Mouse (Mus musculus): ENCODE measurements around the gene Selenow. TPM values are rescaled to one million over a fixed set of nuclear protein-coding genes. Genes with fewer than 3 reads are reported as not detected.
"Not testable (repeated sequence)": the region's sequence is repeated elsewhere in the genome, so short reads cannot be mapped to it uniquely, and the experiment has no call there.

Gene Selenow
- polyA plus RNA-seq, 1 experiment from 2014 or later, result 739 TPM

DNA sequence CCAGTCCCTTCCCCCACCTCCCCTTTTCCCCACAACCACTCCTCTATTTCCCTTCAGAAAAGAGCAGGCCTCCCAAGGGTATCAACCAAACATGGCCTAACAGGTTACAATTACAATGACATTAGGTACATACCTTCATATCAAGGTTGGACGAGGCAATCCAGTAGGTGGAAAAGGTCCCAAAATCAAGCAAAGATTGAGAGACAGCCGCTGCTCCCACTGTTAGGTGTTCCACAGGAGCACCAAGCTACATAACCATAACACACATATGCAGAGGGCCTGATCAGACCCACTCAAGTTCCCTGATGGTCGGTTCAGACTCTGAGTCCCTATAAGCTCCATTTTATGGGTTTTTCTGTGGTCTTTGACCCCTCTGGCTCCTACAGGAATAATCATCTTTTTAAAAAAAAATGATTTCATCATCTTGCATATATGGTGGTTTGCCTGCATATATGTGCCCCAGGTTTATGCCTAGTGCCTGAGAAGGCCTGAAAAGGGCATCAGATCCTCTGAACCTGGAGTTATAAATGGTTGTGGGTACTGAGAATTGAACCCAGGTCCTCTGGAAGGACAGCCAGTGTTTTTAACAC, 6.0 kb downstream of the Selenow start:
- no peaks in the 10 kb centered on the region for H3K27me3 ChIP-seq (ENCODE audit: control insufficient read depth, insufficient read depth, low read length)
- 77% methylated on average over 3 of the region's 3 CpGs for WGBS
- peaks cover 14% of the 10 kb centered on the region; the same call in 1 of the 2 replicates for H3K36me3 ChIP-seq (ENCODE audit: control insufficient read depth, insufficient read depth, low read length)
- no peak overlapping the region for H3K9ac ChIP-seq (ENCODE audit: low read length)
- H3K4me2 ChIP-seq (ENCODE audit: low read depth, low read length), result no peak overlapping the region
- H3K27ac ChIP-seq (ENCODE audit: low read length), result no peak overlapping the region
- H3K4me3 ChIP-seq (replicated peaks; ENCODE audit: low read length), result no peak overlapping the region
- H3K4me1 ChIP-seq (ENCODE audit: control insufficient read depth, insufficient read depth, low read length), result peaks cover 10% of the 10 kb centered on the region
- no peak for ATAC-seq (ENCODE audit: insufficient read depth, low FRiP score)
- H3K9me3 ChIP-seq (replicated peaks; ENCODE audit: control insufficient read depth, low read length), result no peaks in the 10 kb centered on the region

DNA sequence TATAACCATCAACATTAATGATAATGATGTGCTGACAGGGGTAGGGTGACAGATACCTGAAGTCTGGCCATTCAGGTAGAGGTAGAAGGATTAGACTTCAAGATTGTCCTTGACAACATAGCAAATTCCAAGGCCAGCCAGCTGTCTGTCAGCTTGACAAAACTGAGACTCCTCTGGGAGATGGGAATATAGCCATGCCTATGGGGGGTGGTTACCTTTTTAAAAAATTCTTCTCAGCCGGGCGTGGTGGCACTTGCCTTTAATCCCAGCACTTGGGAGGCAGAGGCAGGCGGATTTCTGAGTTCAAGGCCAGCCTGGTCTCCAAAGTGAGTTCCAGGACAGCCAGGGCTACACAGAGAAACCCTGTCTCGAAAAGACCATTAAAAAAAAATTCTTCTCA, 6.5 kb downstream of the Selenow start:
- not testable (repeated sequence) for ATAC-seq (ENCODE audit: insufficient read depth, low FRiP score); H3K9ac ChIP-seq (ENCODE audit: low read length); H3K9me3 ChIP-seq (replicated peaks; ENCODE audit: control insufficient read depth, low read length); H3K27ac ChIP-seq (ENCODE audit: low read length); H3K27me3 ChIP-seq (ENCODE audit: control insufficient read depth, insufficient read depth, low read length); H3K4me1 ChIP-seq (ENCODE audit: control insufficient read depth, insufficient read depth, low read length); H3K4me2 ChIP-seq (ENCODE audit: low read depth, low read length); H3K4me3 ChIP-seq (replicated peaks; ENCODE audit: low read length)
- peaks cover 14% of the 10 kb centered on the region; the same call in 1 of the 2 replicates for H3K36me3 ChIP-seq (ENCODE audit: control insufficient read depth, insufficient read depth, low read length)
- 83% methylated on average over 4 of the region's 4 CpGs for WGBS

GRCm38 (mm10) chr7:15914751-15915150, 7.5 kb downstream of the Selenow start:
- Histone ChIP-seq H3K4me3 (replicated peaks; ENCODE audit: low read length) (no peak overlapping the region), H3K9me3 (replicated peaks; ENCODE audit: control insufficient read depth, low read length) (no peaks in the 10 kb centered on the region), H3K27ac (ENCODE audit: low read length) (no peak overlapping the region), H3K4me2 (ENCODE audit: low read depth, low read length) (no peak overlapping the region), H3K36me3 (ENCODE audit: control insufficient read depth, insufficient read depth, low read length) (peaks cover 14% of the 10 kb centered on the region; the same call in 1 of the 2 replicates), H3K27me3 (ENCODE audit: control insufficient read depth, insufficient read depth, low read length) (no peaks in the 10 kb centered on the region), H3K4me1 (ENCODE audit: control insufficient read depth, insufficient read depth, low read length) (no peaks in the 10 kb centered on the region), H3K9ac (ENCODE audit: low read length) (no peak overlapping the region)
- WGBS, result 82% methylated on average over 2 of the region's 2 CpGs
- no peak for ATAC-seq (ENCODE audit: insufficient read depth, low FRiP score)

- Histone ChIP-seq H3K4me1 (ENCODE audit: control insufficient read depth, insufficient read depth, low read length) (no peaks in the 10 kb centered on the region), H3K4me3 (replicated peaks; ENCODE audit: low read length) (no peak overlapping the region), H3K4me2 (ENCODE audit: low read depth, low read length) (no peak overlapping the region), H3K9ac (ENCODE audit: low read length) (no peak overlapping the region), H3K27ac (ENCODE audit: low read length) (no peak overlapping the region), H3K36me3 (ENCODE audit: control insufficient read depth, insufficient read depth, low read length) (peaks cover 13% of the 10 kb centered on the region; the same call in 1 of the 2 replicates), H3K27me3 (ENCODE audit: control insufficient read depth, insufficient read depth, low read length) (no peaks in the 10 kb centered on the region), H3K9me3 (replicated peaks; ENCODE audit: control insufficient read depth, low read length) (no peaks in the 10 kb centered on the region)
- ATAC-seq (ENCODE audit: insufficient read depth, low FRiP score), result no peak
- WGBS, result 31% methylated on average over 2 of the region's 2 CpGs
Observed at GRCm38 (mm10) chr7:15914252-15914651, 8.0 kb downstream of the Selenow start.

- peak; percentile 45; the same call in 1 of the 2 replicates for ATAC-seq (ENCODE audit: insufficient read depth, low FRiP score)
Observed at GRCm38 (mm10) chr7:15912183-15912582, 10.0 kb downstream of the Selenow start.

GRCm38 (mm10) chr7:15910521-15910920, 11.7 kb downstream of the Selenow start:
- WGBS, result 79% methylated on average over 5 of the region's 5 CpGs
- H3K27me3 ChIP-seq (ENCODE audit: control insufficient read depth, insufficient read depth, low read length), result no peaks in the 10 kb centered on the region
- no peaks in the 10 kb centered on the region for H3K4me1 ChIP-seq (ENCODE audit: control insufficient read depth, insufficient read depth, low read length)
- no peaks in the 10 kb centered on the region for H3K36me3 ChIP-seq (ENCODE audit: control insufficient read depth, insufficient read depth, low read length)
- H3K9me3 ChIP-seq (replicated peaks; ENCODE audit: control insufficient read depth, low read length), result no peaks in the 10 kb centered on the region
- no peak overlapping the region for H3K4me3 ChIP-seq (replicated peaks; ENCODE audit: low read length)
- H3K27ac ChIP-seq (ENCODE audit: low read length), result no peak overlapping the region
- H3K9ac ChIP-seq (ENCODE audit: low read length), result no peak overlapping the region
- ATAC-seq (ENCODE audit: insufficient read depth, low FRiP score), result no peak
- H3K4me2 ChIP-seq (ENCODE audit: low read depth, low read length), result no peak overlapping the region

More at GRCm38 (mm10) chr7:15912183-15912582, 10.0 kb downstream of the Selenow start:
- no peaks in the 10 kb centered on the region for H3K4me1 ChIP-seq (ENCODE audit: control insufficient read depth, insufficient read depth, low read length)
- H3K36me3 ChIP-seq (ENCODE audit: control insufficient read depth, insufficient read depth, low read length), result 0 out of 2 replicates have a peak, but pooled peaks cover 4% of the 10 kb centered on the region
- no peaks in the 10 kb centered on the region for H3K9me3 ChIP-seq (replicated peaks; ENCODE audit: control insufficient read depth, low read length)
- H3K9ac ChIP-seq (ENCODE audit: low read length), result no peak overlapping the region
- H3K27ac ChIP-seq (ENCODE audit: low read length), result no peak overlapping the region
- WGBS, result under 1% methylated on average over 4 of the region's 4 CpGs
- H3K4me3 ChIP-seq (replicated peaks; ENCODE audit: low read length), result no peak overlapping the region
- H3K27me3 ChIP-seq (ENCODE audit: control insufficient read depth, insufficient read depth, low read length), result no peaks in the 10 kb centered on the region
- H3K4me2 ChIP-seq (ENCODE audit: low read depth, low read length), result no peak overlapping the region

GRCm38 (mm10) chr7:15907971-15908590, 14.1 kb downstream of the Selenow start:
- Histone ChIP-seq H3K27me3 (ENCODE audit: control insufficient read depth, insufficient read depth, low read length) (no peaks in the 10 kb centered on the region), H3K4me3 (replicated peaks; ENCODE audit: low read length) (no peak overlapping the region), H3K9ac (ENCODE audit: low read length) (no peak overlapping the region), H3K9me3 (replicated peaks; ENCODE audit: control insufficient read depth, low read length) (no peaks in the 10 kb centered on the region), H3K4me1 (ENCODE audit: control insufficient read depth, insufficient read depth, low read length) (no peaks in the 10 kb centered on the region), H3K4me2 (ENCODE audit: low read depth, low read length) (no peak overlapping the region), H3K36me3 (ENCODE audit: control insufficient read depth, insufficient read depth, low read length) (no peaks in the 10 kb centered on the region), H3K27ac (ENCODE audit: low read length) (no peak overlapping the region)
- no peak for ATAC-seq (ENCODE audit: insufficient read depth, low FRiP score)
- 73% methylated on average over 8 of the region's 8 CpGs for WGBS

GRCm38 (mm10) chr7:15906602-15907001, 15.6 kb downstream of the Selenow start:
- Histone ChIP-seq H3K36me3 (ENCODE audit: control insufficient read depth, insufficient read depth, low read length) (no peaks in the 10 kb centered on the region), H3K4me1 (ENCODE audit: control insufficient read depth, insufficient read depth, low read length) (no peaks in the 10 kb centered on the region), H3K4me2 (ENCODE audit: low read depth, low read length) (no peak overlapping the region), H3K27ac (ENCODE audit: low read length) (no peak overlapping the region), H3K27me3 (ENCODE audit: control insufficient read depth, insufficient read depth, low read length) (no peaks in the 10 kb centered on the region), H3K9ac (ENCODE audit: low read length) (no peak overlapping the region), H3K9me3 (replicated peaks; ENCODE audit: control insufficient read depth, low read length) (no peaks in the 10 kb centered on the region), H3K4me3 (replicated peaks; ENCODE audit: low read length) (no peak overlapping the region)
- ATAC-seq (ENCODE audit: insufficient read depth, low FRiP score), result no peak
- WGBS, result 79% methylated on average over 1 of the region's 1 CpGs

DNA sequence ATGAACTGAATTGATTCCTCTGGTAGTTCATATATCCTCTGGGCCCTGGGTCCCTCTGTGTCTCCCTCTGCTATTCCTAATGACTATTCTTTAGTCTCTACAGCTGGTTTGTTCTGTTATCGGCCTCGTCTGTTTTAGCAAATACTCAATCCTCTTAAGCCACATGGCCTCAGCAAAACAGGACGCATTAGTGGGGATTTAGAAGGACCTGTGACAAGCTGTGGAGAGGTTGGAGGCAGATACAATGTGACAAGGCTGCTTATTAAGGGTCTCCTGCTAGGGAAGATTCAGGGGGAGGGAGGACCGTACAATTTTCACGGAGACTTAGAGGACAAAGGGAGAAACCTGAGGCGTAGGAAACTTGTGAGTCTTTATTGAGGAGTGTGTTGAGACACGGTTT, 16.3 kb downstream of the Selenow start:
- no peaks in the 10 kb centered on the region for H3K9me3 ChIP-seq (replicated peaks; ENCODE audit: control insufficient read depth, low read length)
- no peaks in the 10 kb centered on the region for H3K4me1 ChIP-seq (ENCODE audit: control insufficient read depth, insufficient read depth, low read length)
- no peaks in the 10 kb centered on the region for H3K36me3 ChIP-seq (ENCODE audit: control insufficient read depth, insufficient read depth, low read length)
- ATAC-seq (ENCODE audit: insufficient read depth, low FRiP score), result no peak
- no peak overlapping the region for H3K9ac ChIP-seq (ENCODE audit: low read length)
- no peak overlapping the region for H3K4me3 ChIP-seq (replicated peaks; ENCODE audit: low read length)
- H3K27ac ChIP-seq (ENCODE audit: low read length), result no peak overlapping the region
- no peaks in the 10 kb centered on the region for H3K27me3 ChIP-seq (ENCODE audit: control insufficient read depth, insufficient read depth, low read length)
- H3K4me2 ChIP-seq (ENCODE audit: low read depth, low read length), result no peak overlapping the region
- 76% methylated on average over 7 of the region's 7 CpGs for WGBS

Data from stomach, embryonic 16.5 days (tissue).